Mouse (Mus musculus): ENCODE results near the gene Cxcl9.

Cxcl9 gene

DNA sequence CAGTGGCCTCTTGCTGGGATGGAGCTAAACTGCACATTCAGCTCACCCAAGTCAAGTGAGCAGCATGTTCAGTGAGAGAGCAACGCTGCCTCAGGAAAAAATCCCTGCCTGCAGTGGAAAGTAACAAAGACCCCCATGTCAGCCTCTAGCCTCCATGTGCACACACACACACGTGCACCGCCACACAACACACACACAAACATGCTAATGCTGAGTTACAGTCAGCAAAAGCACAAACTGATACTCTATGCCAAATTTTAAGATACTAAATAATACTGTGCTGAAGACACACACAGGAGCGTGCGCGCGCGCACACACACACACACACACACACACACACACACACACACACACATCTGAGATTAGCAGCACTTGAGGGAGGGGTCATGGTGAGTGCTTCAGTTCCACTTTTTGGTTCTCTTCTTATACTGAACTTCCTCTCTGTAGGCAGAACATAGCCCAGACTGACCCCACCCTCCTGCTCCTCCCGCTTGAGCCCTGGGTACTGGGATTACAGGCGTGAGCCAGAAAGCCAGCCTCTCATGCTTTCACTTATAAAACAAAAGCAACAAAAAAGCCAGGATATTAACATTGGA is 48.8 kb downstream of the Cxcl9 start:
- DNase-seq (ENCODE audit: low spot score) = peak; percentile 11

DNA sequence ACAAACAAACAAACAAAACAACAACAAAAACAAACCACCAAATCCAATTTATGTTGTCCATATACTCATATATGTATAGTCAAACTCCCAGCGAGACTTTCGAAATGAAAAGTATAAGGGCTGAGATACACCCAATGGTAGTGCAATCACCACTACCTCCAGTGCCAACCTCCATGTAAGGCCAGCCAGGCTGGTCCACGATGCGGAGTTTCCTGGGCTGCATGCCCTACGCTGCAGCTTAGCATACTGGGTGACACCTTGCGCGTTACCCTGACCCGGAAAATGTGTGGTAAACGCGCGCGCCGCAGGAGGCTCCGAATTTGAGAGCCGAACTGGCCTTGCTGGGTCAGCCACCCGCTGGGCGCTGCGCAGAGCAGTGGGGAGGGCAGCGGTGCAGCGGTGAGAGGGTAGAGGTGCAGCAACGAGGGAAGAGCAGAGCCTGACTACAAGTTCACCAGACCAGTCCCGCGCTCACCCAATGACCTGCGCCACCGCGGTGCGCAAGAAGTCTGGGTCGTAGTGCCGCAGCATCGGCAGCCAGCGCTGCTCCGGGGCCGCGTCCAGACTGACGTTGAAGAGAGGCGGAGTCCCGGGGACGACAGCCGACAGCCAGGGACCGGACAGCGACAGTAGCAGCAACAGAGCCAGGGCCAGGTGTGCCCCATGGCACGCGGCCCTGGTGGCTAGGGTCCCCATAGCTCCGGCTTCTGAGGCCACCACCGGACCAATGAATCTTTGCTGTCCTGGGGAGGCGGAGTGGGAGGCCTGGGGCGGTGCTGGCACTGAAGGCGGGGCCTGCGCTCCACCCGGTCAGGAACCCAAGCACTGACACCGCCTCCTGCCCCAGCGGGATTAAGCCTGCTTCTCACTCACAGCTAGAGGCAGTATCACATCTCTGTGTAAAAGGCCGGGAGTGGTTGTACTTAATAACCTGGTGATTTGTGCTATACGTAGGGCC is 50.2 kb downstream of the Cxcl9 start, which contains the start of gene Naaa:
Naaa (minus strand) TSS at position 734 of the 958 bp plus-strand sequence.
- peak; percentile 73 for DNase-seq (ENCODE audit: low spot score)
